Mouse (Mus musculus) cerebellum, postnatal 10 days (tissue): ENCODE data around the gene Emilin2.
A peak's percentile ranks its signal among the peaks of the same experiment; 100 is the strongest.
"Not testable (repeated sequence)": the region's sequence is repeated elsewhere in the genome, so short reads cannot be mapped to it uniquely, and the experiment has no call there.

Experiments
- DNase-seq, 2 experiments: peaks; one replicate each; pipeline ENCODE4 v3.0.0; 2021; ENCODE audit warnings: mixed read lengths in 2 of 2

Gene Emilin2

DNA sequence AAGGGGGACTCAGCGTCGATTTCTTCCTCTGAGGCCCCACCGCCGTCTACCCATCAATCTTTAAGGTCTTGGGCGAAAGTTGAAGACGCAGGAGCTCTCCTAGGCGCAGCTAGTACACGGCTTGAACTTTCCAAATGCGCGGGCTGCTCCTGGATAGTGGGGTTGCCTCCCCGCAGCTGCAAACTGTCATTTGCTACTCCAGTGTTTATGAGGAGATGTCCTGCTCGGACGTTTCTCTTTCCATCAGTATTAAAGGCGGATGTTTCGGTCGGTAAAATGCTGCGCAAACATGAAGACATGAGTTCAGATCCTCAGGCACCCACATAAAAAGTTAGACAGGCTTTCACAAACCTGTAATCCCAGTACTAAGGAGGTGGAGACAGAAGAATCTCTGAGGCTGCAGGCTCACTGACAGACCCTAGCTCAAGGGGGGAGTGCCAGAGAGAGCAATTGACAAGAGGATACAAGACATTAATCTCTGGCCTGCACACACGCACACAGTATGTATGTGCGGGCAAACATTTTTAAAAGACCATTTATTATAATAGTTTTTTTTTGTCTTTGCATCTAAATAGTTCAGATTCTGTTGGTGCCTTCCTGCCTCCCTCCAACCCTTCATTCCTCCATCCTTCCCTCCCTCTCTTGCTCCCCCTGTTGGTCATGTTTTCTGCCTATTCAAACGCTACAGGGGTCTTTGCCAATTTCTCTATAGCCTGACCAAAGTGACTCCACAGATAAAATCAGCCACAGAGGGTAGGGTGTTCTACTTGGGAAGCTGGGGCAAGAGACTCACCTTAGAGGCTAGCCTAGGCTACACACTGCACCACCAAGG, at the start of gene Emilin2:
TSS of gene Emilin2 (minus strand) at position 639 of the 832 bp plus-strand sequence.
- peak; percentile 67 to 84 for DNase-seq

DNA sequence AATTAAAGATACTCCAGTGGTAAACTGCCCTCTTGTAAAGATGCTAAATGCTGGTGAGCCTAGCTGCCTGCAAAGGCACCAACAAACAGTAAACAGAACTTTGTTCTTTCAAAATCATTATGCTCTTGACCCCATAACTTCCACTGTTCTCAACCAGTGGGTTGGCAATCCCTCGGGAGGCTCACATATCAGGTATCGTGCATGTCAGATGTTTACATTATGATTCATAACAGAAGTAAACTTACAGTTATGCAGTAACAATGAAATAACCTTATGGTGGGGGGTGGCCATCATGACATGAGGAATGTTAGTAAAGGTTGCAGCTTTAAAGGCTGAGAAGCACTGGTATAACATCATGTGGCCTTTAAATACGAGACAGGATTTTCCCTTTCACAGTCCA, 43.7 kb upstream of the Emilin2 start:
- DNase-seq, result no peak

DNA sequence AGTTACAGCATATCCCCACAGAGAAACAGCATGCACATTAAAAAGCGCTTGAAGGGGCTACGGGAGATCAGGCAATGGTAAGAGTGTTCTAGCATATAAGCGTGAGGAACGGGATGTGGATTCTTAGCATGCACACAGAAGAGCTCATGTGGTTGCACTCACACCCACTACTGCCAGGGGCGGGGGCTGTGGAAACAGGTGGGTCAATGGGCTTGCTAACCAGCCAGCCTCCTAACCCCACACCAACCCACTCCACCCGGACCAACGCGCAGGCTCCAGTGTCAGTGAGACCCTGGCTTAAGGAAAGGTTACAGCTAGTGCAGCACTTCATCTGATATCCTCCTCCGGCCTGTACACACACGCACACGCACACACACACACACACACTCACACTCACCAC, 42.4 kb upstream of the Emilin2 start:
- DNase-seq, result no peak

DNA sequence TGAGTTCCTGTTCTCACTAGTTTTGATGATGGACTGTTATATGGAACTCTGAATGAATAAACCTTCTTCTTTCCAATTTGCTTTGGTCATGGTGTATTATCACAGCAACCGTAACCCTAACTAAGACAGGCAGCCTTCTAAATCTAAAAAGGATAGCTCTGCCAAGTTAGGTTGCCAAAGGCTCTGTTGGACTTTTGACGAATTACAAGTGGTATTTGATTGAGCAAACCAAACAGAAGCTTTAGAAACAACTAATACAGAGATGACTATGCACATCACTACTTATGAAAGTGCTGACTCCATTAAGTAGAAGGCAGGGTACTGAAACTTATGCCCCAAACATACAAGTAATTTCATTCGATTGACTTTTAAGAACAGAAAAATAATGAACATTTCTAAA, 36.4 kb upstream of the Emilin2 start:
- DNase-seq, result no peak

DNA sequence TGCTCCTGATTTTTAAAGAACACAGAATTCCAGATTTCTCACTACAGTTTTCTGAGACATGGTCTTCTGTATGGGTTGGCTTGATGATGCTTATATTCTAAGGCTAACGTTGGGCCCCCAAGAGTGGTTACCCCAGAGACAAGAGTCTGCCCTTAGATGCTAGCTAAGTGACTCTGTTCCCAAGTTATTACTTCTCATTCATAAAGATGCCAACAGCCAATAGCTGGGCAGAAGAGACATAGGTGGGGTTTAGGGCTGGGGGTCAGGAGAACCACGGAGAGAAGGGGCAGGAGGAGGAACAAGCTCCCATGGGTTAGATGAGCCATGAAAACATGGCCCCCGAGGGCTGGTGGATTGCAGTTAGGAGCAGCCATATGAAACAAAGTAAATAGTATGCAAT, 30.2 kb upstream of the Emilin2 start:
- no peak for DNase-seq

DNA sequence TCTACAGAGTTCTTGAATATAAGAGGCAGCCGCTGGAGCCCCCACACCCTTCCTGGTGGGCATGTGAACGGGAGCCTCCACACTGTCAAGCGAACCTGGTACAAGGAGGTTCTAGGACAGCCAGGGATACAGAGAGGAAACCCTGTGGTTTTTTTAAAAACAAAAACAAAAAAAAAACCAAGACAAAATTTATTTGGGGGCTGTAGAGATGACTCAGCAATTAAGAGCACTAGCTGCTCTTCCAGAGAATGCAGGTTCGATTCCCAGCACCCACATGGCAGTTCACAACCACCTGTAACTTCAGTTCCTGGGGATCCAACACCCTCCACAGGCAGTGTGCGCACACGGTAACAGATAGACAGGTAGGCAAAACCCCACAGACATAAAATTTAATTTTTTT, 26.8 kb upstream of the Emilin2 start:
- no peak for DNase-seq

DNA sequence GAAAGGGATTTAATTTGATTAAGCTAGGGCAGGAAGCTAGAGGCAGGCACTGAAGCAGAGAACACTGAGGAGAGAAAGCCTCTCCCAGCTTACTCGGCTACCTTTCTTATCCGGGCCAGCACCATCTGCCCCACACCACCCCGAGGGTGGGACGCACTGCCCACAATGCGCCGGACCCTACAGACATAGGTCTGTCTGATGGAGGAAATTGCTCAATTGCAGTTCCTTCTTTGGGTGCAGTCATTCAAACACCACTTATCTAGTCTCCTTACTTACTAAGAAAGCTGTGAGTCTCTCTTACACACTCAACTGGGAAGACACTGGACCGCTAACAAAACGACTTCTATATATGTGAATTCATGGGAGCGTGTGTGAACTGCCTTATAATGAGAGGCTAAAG, 25.8 kb upstream of the Emilin2 start:
- no peak for DNase-seq

DNA sequence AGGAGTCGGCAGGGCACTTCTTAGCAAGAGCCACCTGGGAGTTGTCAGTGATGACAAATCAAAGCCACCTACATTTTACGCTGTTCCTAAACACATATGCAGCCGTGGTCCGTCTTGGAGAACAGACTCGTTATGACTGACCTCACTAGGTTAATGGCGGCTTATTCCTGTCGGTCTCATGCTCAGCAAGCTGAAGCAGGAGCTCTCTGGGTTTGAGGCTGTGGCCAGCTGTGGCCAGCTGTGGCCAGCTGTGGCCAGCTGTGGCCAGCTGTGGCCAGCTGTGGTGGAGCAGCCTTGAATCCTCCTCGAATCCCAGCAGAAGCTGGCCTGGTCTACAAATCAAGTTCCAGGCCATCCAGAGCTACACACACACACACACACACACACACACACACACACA, 24.6 kb upstream of the Emilin2 start:
- DNase-seq, result no peak

DNA sequence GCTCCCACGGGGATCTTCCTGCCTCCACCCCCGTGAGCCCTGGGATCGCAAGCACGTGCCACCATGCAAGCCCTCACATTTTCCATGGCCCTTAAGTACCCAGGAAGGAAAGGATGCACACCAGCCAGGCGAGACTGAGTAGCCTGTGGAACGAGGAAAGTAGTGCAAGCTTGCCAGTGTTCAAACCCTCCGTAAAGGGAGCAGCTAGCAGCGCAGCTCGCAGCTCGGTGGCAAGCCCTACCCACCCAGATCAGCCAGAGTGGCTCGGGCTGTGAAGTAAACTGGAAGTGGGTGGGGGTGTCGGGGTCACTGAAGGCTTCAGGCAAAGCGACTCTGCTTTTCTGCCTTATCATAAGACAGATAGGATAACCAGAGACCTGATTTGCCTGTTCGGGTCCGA, 20.5 kb upstream of the Emilin2 start:
- DNase-seq, result no peak

DNA sequence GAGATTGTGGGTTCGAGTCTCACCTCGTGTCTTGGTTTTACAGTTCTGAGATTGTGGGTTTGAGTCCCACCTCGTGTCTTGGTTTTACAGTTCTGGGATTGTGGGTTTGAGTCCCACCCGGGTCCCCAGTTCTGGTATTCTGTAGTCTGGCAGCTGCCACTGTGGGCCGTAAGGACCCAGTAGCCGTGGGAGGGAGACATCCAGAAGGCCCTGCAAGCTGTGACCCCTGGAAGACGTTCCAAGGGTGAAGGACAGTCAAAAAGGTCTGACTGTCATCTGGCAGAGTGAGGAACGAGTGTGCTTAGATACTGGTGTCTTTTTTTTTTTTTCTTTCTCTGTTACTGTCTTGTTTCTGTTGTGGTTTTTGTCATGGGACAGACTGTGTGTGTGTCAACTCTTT, 9.0 kb upstream of the Emilin2 start:
- not testable (repeated sequence) for DNase-seq

DNA sequence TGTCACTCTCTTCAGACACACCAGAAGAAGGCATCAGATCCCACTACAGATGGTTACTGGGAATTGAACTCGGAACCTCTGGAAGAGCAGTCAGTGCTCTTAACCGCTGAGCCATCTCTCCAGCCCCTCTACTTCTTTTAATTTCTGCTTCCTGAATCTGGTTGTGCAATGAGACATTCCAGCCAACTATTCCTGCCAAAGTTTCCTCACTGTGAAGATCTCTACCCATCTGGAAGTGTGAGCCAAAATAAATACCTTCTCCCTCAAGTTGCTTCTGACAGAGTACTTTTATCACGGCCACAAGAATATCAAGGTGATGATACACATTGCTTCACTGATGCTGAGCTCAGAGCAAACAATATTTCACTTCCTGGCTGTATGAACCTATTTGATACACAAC, 7.6 kb upstream of the Emilin2 start:
- DNase-seq, result no peak

DNA sequence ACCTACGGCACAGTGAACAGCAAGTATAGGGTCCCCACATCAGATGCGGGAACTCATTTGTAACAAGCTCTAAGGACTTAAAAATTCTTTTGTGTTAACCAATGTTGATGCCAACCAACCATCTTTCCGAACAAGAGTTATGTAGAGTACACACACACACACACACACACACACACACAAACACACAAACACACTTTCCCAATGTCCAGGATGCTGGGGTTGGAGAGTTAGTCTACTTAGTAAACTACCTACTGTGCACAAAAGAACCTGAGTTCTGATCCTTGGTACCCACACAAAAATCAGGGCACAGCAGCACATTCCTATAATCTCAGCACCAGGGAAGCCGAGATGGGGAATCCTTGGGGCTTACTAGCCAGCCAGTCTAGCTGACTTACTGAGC, 5.8 kb upstream of the Emilin2 start:
- DNase-seq, result no peak

DNA sequence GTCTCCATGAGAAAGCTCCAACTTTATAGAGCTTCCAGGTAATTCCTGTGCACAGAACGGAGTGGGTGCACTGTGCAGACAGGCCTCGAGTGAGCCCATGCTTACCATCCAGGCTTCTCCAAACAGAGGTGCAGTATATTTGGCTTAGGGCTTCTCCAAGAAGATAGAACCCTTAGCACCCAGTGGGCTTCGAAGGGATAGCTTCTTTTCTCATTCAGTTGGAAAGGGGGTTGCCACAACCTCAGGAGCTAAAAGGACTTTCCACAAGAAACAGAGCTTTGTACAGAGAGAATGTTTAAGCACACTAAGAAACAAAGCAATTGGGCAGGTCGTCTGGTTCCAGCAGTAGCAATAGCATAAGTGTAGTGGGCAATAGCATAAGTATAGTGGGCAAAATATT, 2.5 kb upstream of the Emilin2 start:
- no peak for DNase-seq

DNA sequence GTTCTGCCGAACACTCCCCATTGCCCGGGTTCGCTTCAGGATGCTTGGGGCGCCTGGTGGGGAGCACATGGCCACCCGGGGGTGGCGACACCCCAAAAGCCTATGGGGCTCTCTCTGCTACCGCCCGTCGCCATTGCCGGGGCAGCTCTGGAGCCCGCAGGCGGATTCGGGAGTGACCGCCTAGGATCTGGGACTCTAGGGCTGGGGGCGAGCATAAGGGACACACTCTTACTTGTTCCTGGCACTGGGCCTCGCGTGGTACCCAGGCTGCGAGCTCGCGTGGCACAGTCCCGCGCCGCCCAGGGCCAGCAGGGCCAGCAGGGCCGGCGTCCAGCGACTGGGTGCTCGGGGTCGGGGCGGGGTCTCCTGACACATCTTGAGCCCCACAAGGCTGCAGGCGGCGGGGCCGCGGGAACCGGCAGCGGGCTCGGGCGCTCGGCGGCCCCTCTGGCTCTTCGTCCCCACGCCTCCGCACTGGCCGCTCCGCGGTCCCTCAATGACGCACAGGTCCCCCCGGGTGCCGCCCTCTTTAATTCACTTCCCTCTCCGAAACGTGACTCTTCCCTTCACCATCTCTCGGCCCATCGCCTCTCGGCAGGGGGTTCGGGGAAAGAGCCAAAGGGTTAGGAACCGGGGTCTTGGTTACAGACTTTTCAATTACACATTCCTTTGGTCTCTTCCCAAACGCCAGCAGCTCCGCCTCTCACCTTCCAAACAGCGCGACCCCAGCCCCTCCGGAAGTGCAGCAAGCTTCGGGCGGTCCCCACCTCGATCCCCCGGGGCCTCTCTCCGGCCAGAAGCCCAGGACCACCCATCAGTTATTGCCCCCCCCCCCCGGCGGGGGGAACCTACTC, 1.1 kb downstream of the Emilin2 start:
- DNase-seq, result peak; percentile 61 to 62

DNA sequence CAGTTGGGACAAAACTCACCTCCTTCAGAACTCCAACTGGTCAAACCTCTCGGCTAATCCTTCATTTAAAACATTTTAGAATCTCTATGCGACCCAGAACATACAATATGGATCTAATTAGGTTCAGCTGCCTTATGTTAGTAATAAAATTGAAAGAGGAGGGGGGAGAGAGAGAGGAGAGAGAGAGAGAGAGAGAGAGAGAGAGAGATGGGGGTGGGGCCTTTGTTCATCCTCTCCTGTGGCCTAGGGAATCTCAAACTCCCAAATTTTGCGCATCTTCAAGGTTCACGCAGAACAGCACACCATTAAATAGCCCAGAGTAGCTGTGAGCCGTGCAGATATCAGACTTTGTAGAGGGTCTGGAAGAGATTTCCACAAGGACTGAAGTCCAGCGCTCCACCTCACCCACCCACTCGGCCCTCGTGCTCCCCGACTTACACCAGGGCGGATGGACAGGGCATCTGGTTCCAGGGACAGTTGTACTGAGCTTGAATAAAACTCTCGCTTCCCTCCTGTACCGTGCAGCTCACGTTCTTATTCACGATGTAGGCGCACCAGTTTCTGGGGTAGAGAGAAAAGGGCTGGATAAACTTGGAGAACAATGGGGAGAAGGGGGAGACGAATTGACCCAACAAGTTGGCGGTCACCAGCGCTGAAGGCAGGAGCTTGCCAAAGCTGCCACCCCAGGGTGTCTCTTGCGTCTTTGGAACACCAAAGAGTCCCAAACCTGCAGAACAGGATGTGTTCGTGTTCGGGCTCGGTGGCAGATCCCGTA, 1.9 kb downstream of the Emilin2 start:
- DNase-seq, result peak; percentile 18 to 31

DNA sequence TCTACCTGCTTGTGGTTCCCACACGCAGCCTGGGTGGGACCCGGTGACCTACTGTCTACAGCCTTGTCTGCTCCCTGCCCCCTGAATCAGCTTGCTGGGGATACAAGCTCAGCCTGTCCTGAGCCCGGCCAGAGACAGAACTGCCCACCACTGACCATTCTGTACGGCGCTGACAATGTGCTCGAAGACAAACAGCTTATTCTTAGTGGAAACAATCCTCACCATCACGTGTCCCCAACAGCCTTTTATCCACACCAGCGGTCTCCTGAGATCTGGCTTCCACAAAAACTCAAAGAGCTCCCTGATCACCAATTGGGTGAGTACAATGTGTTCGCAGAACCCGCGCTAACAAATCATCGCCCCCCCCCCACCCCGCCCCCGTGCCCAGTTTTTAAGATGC, 2.6 kb downstream of the Emilin2 start:
- no peak for DNase-seq

DNA sequence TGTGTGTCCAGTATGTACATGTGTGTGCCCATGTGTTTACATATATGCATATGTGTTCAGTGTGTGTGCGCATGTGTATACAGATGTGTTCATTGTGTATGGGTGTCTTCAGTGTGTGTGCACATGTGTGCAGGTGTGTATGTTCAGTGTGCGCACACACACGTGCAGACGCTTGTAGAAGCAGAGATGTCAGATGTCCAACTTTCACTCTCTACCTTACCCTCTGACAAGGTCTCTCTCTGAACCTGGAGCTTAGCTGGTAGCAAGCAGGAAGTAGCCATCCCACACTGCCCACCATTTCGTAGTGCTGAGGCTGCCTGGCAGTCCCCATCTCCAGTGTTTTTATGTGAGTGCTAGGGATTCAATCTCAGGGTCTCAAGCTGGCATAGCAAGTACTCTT, 3.5 kb downstream of the Emilin2 start:
- DNase-seq, result no peak

DNA sequence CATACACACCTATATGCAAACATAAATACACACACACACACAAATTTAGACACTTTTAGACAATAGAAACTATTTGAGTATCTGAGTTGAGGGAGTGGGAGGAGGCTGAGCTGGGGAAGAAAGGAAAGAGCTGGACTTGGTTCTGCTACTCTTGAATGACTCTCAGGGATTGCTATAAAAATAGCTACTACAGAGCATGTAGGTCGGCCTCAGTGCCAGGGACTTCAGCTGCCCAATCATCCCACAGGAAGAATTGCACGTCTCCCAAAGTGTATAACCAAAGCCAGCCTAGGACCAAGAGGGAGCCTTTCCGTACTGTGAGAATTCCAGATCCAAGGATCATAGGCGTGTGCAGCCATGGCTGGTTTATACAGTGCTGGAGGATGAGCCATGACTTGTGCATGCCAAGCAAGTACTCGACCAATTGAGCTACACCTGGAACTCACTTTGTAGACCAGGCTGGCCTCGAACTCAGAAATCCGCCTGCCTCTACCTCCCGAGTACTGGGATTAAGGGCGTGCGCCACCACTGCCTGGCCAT, 4.5 kb downstream of the Emilin2 start:
- no peak for DNase-seq

DNA sequence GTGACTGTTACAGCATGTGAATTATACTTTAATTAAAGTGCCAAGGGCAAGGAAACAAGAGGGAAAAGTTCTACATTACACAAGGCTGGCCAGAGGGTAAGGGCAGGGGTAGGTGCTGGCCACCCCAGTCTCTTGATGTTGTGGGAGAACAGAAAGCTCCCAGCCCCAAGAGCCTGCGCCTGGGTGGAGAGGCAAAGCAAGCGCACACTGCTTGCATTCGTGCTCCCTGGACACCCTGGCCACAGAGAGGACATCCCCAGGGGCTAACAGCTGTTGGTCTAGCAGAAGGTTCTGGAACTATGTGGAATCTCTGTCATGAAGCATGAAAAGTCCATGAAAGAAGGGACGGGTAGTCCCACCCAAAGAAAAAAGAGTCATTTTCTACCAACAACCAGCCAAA, 5.1 kb downstream of the Emilin2 start:
- no peak for DNase-seq

DNA sequence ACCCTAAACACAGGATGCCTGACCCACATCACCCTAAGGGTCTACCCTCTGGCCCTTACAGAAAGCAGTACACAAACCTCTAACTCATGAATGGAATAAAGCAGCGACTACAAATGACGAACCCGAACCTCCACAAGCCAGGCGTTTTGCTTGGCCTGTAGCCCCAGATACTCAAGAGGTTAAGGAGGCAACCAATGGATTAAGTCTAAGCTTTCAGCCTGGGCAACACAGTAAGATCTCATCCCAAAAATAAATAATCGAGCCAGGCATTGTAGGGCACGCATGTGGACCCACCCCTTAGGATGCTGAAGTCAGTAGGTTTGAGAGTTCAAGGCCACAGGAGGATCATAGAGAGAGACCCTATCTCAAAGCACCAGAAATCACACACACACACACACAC, 5.7 kb downstream of the Emilin2 start:
- DNase-seq, result no peak

DNA sequence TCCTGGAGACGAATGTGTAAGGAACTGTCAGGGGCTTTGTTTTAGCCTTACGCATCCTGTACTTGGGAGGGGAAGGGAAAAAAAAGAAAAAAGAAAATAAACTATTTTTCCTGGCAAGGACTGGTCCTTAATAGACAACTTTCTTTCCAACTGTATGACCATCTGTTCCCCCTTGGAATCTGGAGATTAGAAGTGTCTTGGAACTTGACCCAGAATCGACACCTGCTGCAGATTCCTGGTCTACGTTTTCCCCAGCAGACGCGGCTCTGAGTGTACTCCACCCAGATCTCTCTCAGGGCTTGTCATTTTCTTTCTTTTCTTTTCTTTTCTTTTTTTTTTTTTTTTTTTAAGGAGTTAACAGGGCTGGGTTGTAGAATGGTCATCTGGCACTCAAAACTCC, 8.3 kb downstream of the Emilin2 start:
- DNase-seq, result peak; percentile 41 to 46

DNA sequence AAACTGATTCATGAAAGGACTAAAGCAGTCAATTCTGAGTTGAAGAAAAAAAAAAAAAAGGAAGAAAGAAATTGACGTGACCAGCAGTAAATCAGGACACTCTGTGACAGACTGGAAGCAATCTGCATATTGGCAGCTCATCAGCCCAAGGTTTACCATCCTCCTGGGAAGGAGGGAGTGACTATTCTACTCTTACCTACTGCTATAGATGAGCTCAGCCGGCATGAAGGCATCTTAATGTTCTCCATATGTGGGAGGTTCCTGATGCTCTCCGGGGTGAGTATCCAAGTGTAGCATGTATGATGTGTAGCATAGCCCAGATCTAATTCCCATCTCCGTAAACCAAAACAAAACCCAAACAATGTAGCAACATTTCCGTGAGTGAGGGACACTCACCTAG, 10.4 kb downstream of the Emilin2 start:
- no peak for DNase-seq

DNA sequence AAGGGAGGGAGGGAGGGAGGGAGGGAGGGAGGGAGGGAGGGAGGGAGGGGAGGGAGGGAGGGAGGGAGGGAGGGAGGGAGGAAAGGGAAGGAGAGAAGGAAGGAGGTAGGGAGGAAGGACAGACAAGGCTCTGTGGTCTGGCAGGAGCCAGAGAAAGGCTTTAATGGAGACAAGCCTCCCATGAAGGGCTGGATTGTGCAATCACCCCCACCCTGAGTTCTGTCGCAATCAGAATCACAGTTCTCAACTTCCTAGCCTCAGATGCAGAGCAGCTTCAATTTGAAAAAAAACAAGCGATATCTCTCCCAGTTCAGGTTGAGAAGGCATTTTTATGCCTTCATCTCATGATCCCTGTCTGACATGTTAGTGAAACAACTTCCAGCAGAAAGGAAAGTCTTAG, 11.4 kb downstream of the Emilin2 start:
- DNase-seq, result no peak
